Mouse (Mus musculus): Measurements from ENCODE around the gene Crispld2.

Gene Crispld2

GRCm38 (mm10) chr8:120000461-120000860 is 8.2 kb downstream of the Crispld2 start:
- DNase-seq (ENCODE audit: low spot score): no peak

GRCm38 (mm10) chr8:120001712-120002111 is 9.5 kb downstream of the Crispld2 start:
- no peak for DNase-seq (ENCODE audit: low spot score)

- no peak for DNase-seq (ENCODE audit: low spot score)
These were observed 10.1 kb downstream of the Crispld2 start for GRCm38 (mm10) chr8:120002348-120002747.

GRCm38 (mm10) chr8:120004154-120004702 is 12.0 kb downstream of the Crispld2 start:
- no peak for DNase-seq (ENCODE audit: low spot score)

GRCm38 (mm10) chr8:120004705-120005381 is 12.6 kb downstream of the Crispld2 start:
- no peak for DNase-seq (ENCODE audit: low spot score)

GRCm38 (mm10) chr8:120006645-120007160 is 14.5 kb downstream of the Crispld2 start:
- no peak for DNase-seq (ENCODE audit: low spot score)

GRCm38 (mm10) chr8:120007178-120007577 is 14.9 kb downstream of the Crispld2 start:
- no peak for DNase-seq (ENCODE audit: low spot score)

- no peak for DNase-seq (ENCODE audit: low spot score)
These were observed 17.0 kb downstream of the Crispld2 start for GRCm38 (mm10) chr8:120009284-120009683.

- DNase-seq (ENCODE audit: low spot score): no peak
These were observed 20.3 kb downstream of the Crispld2 start for GRCm38 (mm10) chr8:120012491-120012890.

GRCm38 (mm10) chr8:120012927-120013326 is 20.7 kb downstream of the Crispld2 start:
- DNase-seq (ENCODE audit: low spot score): no peak

- DNase-seq (ENCODE audit: low spot score): no peak
These were observed 22.2 kb downstream of the Crispld2 start for GRCm38 (mm10) chr8:120014267-120015023.

- DNase-seq (ENCODE audit: low spot score): no peak
These were observed 23.7 kb downstream of the Crispld2 start for GRCm38 (mm10) chr8:120015916-120016315.

- no peak for DNase-seq (ENCODE audit: low spot score)
These were observed 24.2 kb downstream of the Crispld2 start for GRCm38 (mm10) chr8:120016424-120016823.

- DNase-seq (ENCODE audit: low spot score): no peak
These were observed 25.1 kb downstream of the Crispld2 start for GRCm38 (mm10) chr8:120017349-120017748.

GRCm38 (mm10) chr8:120017786-120018185 is 25.5 kb downstream of the Crispld2 start:
- no peak for DNase-seq (ENCODE audit: low spot score)

GRCm38 (mm10) chr8:120018379-120018778 is 26.1 kb downstream of the Crispld2 start:
- DNase-seq (ENCODE audit: low spot score): no peak

GRCm38 (mm10) chr8:120019297-120019696 is 27.1 kb downstream of the Crispld2 start:
- DNase-seq (ENCODE audit: low spot score): no peak

- DNase-seq (ENCODE audit: low spot score): no peak
These were observed 28.1 kb downstream of the Crispld2 start for GRCm38 (mm10) chr8:120020298-120020697.

GRCm38 (mm10) chr8:120026199-120026598 is 34.0 kb downstream of the Crispld2 start:
- no peak for DNase-seq (ENCODE audit: low spot score)

GRCm38 (mm10) chr8:120026991-120027390 is 34.8 kb downstream of the Crispld2 start:
- DNase-seq (ENCODE audit: low spot score): no peak

- DNase-seq (ENCODE audit: low spot score): no peak
These were observed 38.2 kb downstream of the Crispld2 start for GRCm38 (mm10) chr8:120030447-120030846.

- DNase-seq (ENCODE audit: low spot score): no peak
These were observed 40.4 kb downstream of the Crispld2 start for GRCm38 (mm10) chr8:120032549-120033208.

All from layer of hippocampus, adult 9-10 months (tissue).